Mouse (Mus musculus) CH12.LX (cell line): ENCODE results near the gene Mvb12b. TPM values are rescaled to one million over a fixed set of nuclear protein-coding genes. Genes with fewer than 3 reads are reported as not detected.

Source experiments
- DNase-seq: peaks from one replicate; pipeline ENCODE4 v3.0.0-alpha.2; 2013; ENCODE audit errors: extremely low read depth
- H3K27ac ChIP-seq: 2 replicates; pipeline ENCODE4 v1.5.1; 2012; ENCODE audit warnings: low read depth, mild to moderate bottlenecking, control low read depth, moderate library complexity; ENCODE audit not compliant: insufficient read depth
- H3K27me3 ChIP-seq: replicated peaks from 2 replicates; pipeline ENCODE3; 2012; ENCODE audit warnings: inconsistent platforms
- H3K36me3 ChIP-seq, 2 experiments: replicated peaks in 1 of 2; 2 replicates each; pipeline versions ENCODE3 to v1.6.1; 2012; ENCODE audit warnings: inconsistent platforms in 1 of 2, low read length in 1 of 2, mild to moderate bottlenecking in 1 of 2, mixed read lengths in 1 of 2, moderate library complexity in 1 of 2; ENCODE audit not compliant: control insufficient read depth in 1 of 2, insufficient read depth in 1 of 2
- H3K4me1 ChIP-seq, 2 experiments: 2 replicates each; pipeline ENCODE4 v1.6.1; 2012; ENCODE audit warnings: inconsistent platforms in 1 of 2, moderate library complexity in 1 of 2; ENCODE audit not compliant: insufficient read depth in 2 of 2, control insufficient read depth in 1 of 2
- H3K4me2 ChIP-seq: 2 replicates; pipeline ENCODE4 v1.6.1; 2012; ENCODE audit warnings: low read depth, mild to moderate bottlenecking, control low read depth; ENCODE audit not compliant: poor library complexity, insufficient read depth, severe bottlenecking
- H3K4me3 ChIP-seq, 3 experiments: fragments of 150-350 bp in 1 of 3; sonication (generic) in 1 of 3; replicated peaks in 1 of 3; 2 replicates each; pipeline versions ENCODE3 to v1.5.1; 2011 to 2012; ENCODE audit warnings: low read depth in 2 of 3, low read length in 2 of 3, mild to moderate bottlenecking in 2 of 3, moderate library complexity in 2 of 3, control low read depth in 1 of 3, improper control_type of control experiment in 1 of 3, inconsistent platforms in 1 of 3, mixed read lengths in 1 of 3; ENCODE audit not compliant: poor library complexity in 1 of 3
- H3K79me2 ChIP-seq: replicated peaks from 2 replicates; pipeline ENCODE4 v1.6.1; 2012; ENCODE audit warnings: mild to moderate bottlenecking, moderate library complexity; ENCODE audit not compliant: control insufficient read depth, poor library complexity, insufficient read depth, severe bottlenecking; ENCODE audit errors: extremely low read depth
- H3K9ac ChIP-seq: 2 replicates; pipeline ENCODE4 v1.6.1; 2012; ENCODE audit warnings: low read depth, mild to moderate bottlenecking, control low read depth, moderate library complexity; ENCODE audit not compliant: insufficient read depth
- H3K9me3 ChIP-seq: replicated peaks from 2 replicates; pipeline ENCODE3; 2012; ENCODE audit warnings: low read length, inconsistent platforms, mixed read lengths
- ELF1 ChIP-seq: IDR thresholded peaks from 2 replicates; pipeline ENCODE4 v1.6.1; 2014; ENCODE audit warnings: low read depth, mild to moderate bottlenecking, inconsistent platforms, low read length, improper control_type of control experiment
- HCFC1 ChIP-seq: IDR thresholded peaks from 2 replicates; pipeline ENCODE4 v1.6.1; 2012; ENCODE audit warnings: low read depth, mild to moderate bottlenecking, inconsistent platforms, low read length, improper control_type of control experiment
- IRF4 ChIP-seq: IDR thresholded peaks from 2 replicates; pipeline ENCODE4 v1.6.1; 2014; ENCODE audit warnings: low read depth, mild to moderate bottlenecking, inconsistent platforms, low read length, improper control_type of control experiment
- JUN ChIP-seq: IDR thresholded peaks from 2 replicates; pipeline ENCODE4 v1.6.1; 2011; ENCODE audit warnings: low read depth, mild to moderate bottlenecking, low read length, improper control_type of control experiment, moderate library complexity; ENCODE audit not compliant: insufficient read depth
- JUND ChIP-seq: conservative IDR thresholded peaks from 2 replicates; pipeline ENCODE4 v1.6.1; 2011; ENCODE audit warnings: low read depth, low read length, improper control_type of control experiment
- KAT2A ChIP-seq: IDR thresholded peaks from 2 replicates; pipeline ENCODE4 v1.6.1; 2012; ENCODE audit warnings: low read length, improper control_type of control experiment, inconsistent platforms; ENCODE audit not compliant: insufficient replicate concordance
- MAFK ChIP-seq: IDR thresholded peaks from 2 replicates; pipeline ENCODE4 v1.6.1; 2011; ENCODE audit warnings: low read length, improper control_type of control experiment; ENCODE audit not compliant: insufficient replicate concordance
- MAX ChIP-seq: IDR thresholded peaks from 2 replicates; pipeline ENCODE4 v1.6.1; 2011; ENCODE audit warnings: low read length, improper control_type of control experiment
- MXI1 ChIP-seq: IDR thresholded peaks from 2 replicates; pipeline ENCODE4 v1.6.1; 2011; ENCODE audit warnings: mild to moderate bottlenecking, low read depth, low read length, improper control_type of control experiment
- MYC ChIP-seq: IDR thresholded peaks from 2 replicates; pipeline ENCODE4 v1.6.1; 2011; ENCODE audit warnings: low read depth, mild to moderate bottlenecking, improper control_type of control experiment, low read length
- PAX5 ChIP-seq: IDR thresholded peaks from 2 replicates; pipeline ENCODE4 v1.6.1; 2012; ENCODE audit warnings: low read length, inconsistent platforms, mixed read lengths
- POLR2AphosphoS2 ChIP-seq: IDR thresholded peaks from 2 replicates; pipeline ENCODE4 v1.6.1; 2011; ENCODE audit warnings: low read depth, low read length, improper control_type of control experiment
- SMC3 ChIP-seq: IDR thresholded peaks from 2 replicates; pipeline ENCODE4 v1.6.1; 2011; ENCODE audit warnings: low read depth, low read length, improper control_type of control experiment
- TBP ChIP-seq: conservative IDR thresholded peaks from 2 replicates; pipeline ENCODE4 v1.6.1; 2011; ENCODE audit warnings: low read depth, low read length, improper control_type of control experiment
- UBTF ChIP-seq: IDR thresholded peaks from 2 replicates; pipeline ENCODE4 v1.6.1; 2012; ENCODE audit warnings: low read depth, mild to moderate bottlenecking, inconsistent platforms, low read length, improper control_type of control experiment, moderate library complexity
- USF1 ChIP-seq: IDR thresholded peaks from 2 replicates; pipeline ENCODE4 v1.6.1; 2014; ENCODE audit warnings: low read depth, mild to moderate bottlenecking, inconsistent platforms, low read length, improper control_type of control experiment
- USF2 ChIP-seq: conservative IDR thresholded peaks from 2 replicates; pipeline ENCODE4 v1.6.1; 2011; ENCODE audit warnings: low read depth, low read length, improper control_type of control experiment
- ZC3H11A ChIP-seq: IDR thresholded peaks from 2 replicates; pipeline ENCODE4 v1.6.1; 2012; ENCODE audit warnings: low read depth, mild to moderate bottlenecking, inconsistent platforms, low read length, improper control_type of control experiment
- ZKSCAN1 ChIP-seq: IDR thresholded peaks from 2 replicates; pipeline ENCODE4 v1.6.1; 2012; ENCODE audit warnings: low read depth, inconsistent platforms, low read length, improper control_type of control experiment, borderline replicate concordance
- ZNF384 ChIP-seq: IDR thresholded peaks from 2 replicates; pipeline ENCODE4 v1.6.1; 2012; ENCODE audit warnings: low read depth, low read length, improper control_type of control experiment, inconsistent platforms
- dilution Hi-C: fragments of 300-500 bp; cut with MboI; formaldehyde crosslinking; loops from 2 replicates; pipeline ENCODE4 v1.14.3; 2020; ENCODE audit warnings: low sequenced_read_pairs; ENCODE audit not compliant: extremely low pct_unique_long_range_greater_than_20kb, extremely low pct_ligation_motif_present
- in situ Hi-C: fragments of 300-500 bp; cut with MboI; formaldehyde crosslinking; loops from 3 replicates; pipeline ENCODE4 v1.14.3; 2019; ENCODE audit warnings: low sequenced_read_pairs, low pct_ligation_motif_present, low pct_unique_long_range_greater_than_20kb, mixed read lengths
- polyA plus RNA-seq: library from polyadenylated mRNA; unstranded; fragments of >175 nt; gene quantifications from 2 replicates; pipeline ENCODE4 v1.2.1, GENCODE M21; 2012; ENCODE audit warnings: low read depth; ENCODE audit not compliant: insufficient read length
- total RNA-seq, 2 experiments: library from RNA; depleted of rRNA; stranded (reverse); fragments of 300-350 nt in 1 of 2; fragments of >200 nt in 1 of 2; gene quantifications; 2 replicates each; pipeline ENCODE4 v1.2.3; 2012 to 2014

Gene Mvb12b
- total and polyA plus RNA-seq, 3 experiments: 3.0 to 16.7 (median 5.3) TPM

DNA sequence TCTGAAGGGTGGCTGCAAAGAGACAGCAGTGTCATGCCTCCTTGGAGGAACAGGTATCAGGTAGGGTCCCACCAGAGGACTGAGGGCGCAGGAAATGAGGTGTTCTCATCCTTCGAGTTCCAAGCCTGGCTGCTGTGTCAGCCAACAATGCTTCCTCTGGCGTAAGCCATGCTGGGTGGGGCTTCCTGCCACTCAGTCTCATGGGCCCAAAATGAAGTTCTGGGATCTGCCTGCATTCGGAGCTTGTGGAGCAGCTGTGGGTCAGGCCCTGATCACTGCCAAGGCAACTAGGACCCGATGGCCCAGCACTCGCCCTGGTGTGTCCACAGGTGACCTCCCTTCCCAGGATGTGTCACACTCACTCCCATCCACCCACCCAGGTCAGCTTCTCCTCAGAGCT, 61.0 kb downstream of the Mvb12b start:
- Histone ChIP-seq H3K4me2 (no peak overlapping the region), H3K27ac (no peak overlapping the region), H3K27me3 (no peaks in the 10 kb centered on the region), H3K36me3 (peaks cover 25 to 36% of the 10 kb centered on the region in 2 experiments), H3K4me1 (peaks cover 0 to 13% of the 10 kb centered on the region in 2 experiments; a peak in 2 of 4 replicates), H3K4me3 (no peak overlapping the region), H3K9ac (no peak overlapping the region), H3K79me2 (no peaks in the 10 kb centered on the region), H3K9me3 (no peaks in the 10 kb centered on the region)
- no peak for DNase-seq
- TF ChIP-seq ZNF384: no peak
- no peak for TF ChIP-seq JUN
- TF ChIP-seq MAFK: no peak
- in situ Hi-C loops: no loop called here
- dilution Hi-C loops: no loop called here

DNA sequence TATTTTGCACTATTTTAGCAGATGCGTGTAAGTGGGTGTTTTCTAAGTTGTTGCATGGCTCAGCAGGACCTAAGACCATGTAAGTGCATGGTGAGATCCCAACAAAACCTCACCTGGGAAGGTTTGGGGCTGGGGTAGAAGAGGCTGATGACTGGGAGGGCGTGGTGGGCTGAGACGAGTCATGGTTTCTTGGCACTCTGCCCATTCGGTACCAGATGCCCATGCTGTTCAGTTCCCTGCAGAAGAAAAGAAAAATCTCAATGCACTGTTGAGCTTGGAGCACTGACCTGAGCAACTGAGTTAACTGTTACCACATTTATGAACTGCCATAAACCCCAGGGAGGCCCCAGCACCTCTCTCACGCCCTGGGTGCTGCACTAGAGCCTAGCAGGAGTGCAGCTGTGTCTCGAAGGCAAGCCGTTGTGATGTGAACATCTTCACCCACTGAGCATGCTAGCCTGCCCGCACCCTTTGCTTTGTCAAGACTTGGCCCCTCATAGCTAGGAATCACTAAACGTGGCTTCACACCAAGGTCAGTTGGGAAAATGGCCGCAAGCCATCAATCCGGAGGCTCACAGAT, 62.7 kb downstream of the Mvb12b start:
- H3K9me3 ChIP-seq: no peaks in the 10 kb centered on the region
- peaks cover 0 to 16% of the 10 kb centered on the region in 2 experiments; a peak in 2 of 4 replicates for H3K4me1 ChIP-seq
- H3K27ac ChIP-seq: no peak overlapping the region
- dilution Hi-C loops: no loop called here
- H3K9ac ChIP-seq: no peak overlapping the region
- no peak overlapping the region for H3K4me2 ChIP-seq
- in situ Hi-C loops: loop anchor here (5.0 kb wide), 1 partner anchor 127 kb away; no protein-coding TSS in a partner anchor
- DNase-seq: no peak
- TF ChIP-seq POLR2AphosphoS2: no peak
- TF ChIP-seq MXI1: no peak
- TF ChIP-seq IRF4: no peak
- no peak for TF ChIP-seq USF2
- no peak for TF ChIP-seq UBTF
- no peak for TF ChIP-seq SMC3
- TF ChIP-seq MYC: no peak
- TF ChIP-seq TBP: no peak
- no peak for TF ChIP-seq MAFK
- TF ChIP-seq KAT2A: no peak
- no peak for TF ChIP-seq ELF1
- TF ChIP-seq PAX5: no peak
- no peak for TF ChIP-seq USF1
- no peak for TF ChIP-seq ZKSCAN1
- TF ChIP-seq JUND: no peak
- no peak for TF ChIP-seq ZC3H11A
- no peak for TF ChIP-seq HCFC1
- TF ChIP-seq MAX: no peak
- H3K36me3 ChIP-seq: peaks cover 23 to 45% of the 10 kb centered on the region in 2 experiments
- no peaks in the 10 kb centered on the region for H3K79me2 ChIP-seq
- H3K4me3 ChIP-seq: no peak overlapping the region
- H3K27me3 ChIP-seq: no peaks in the 10 kb centered on the region
